Mouse (Mus musculus) heart, adult 9 months (tissue): ENCODE data around the gene Brf1.
A peak's percentile ranks its signal among the peaks of the same experiment; 100 is the strongest.

Source experiments
- DNase-seq, 2 experiments: peaks; one replicate each; pipeline ENCODE4 v3.0.0; 2022; ENCODE audit warnings: low spot score in 2 of 2

The Brf1 gene

GRCm38 (mm10) chr12:113017429-113017984, 17.0 kb upstream of the Brf1 start:
- DNase-seq = no peak

- no peak for DNase-seq
Observed at GRCm38 (mm10) chr12:113016976-113017375, 16.5 kb upstream of the Brf1 start.

- DNase-seq = no peak
Observed at GRCm38 (mm10) chr12:113015956-113016355, 15.5 kb upstream of the Brf1 start.

- peak in 1 of 2 experiments; percentile 41 for DNase-seq
Observed at GRCm38 (mm10) chr12:113014561-113015556, 14.4 kb upstream of the Brf1 start.

- peak; percentile 94 to 96 for DNase-seq
Observed at GRCm38 (mm10) chr12:113013604-113014558, 13.4 kb upstream of the Brf1 start, which contains the start of gene Pacs2. Pacs2 (plus strand) TSS chr12:113014508.

GRCm38 (mm10) chr12:113013021-113013491, 12.6 kb upstream of the Brf1 start:
- DNase-seq = peak in 1 of 2 experiments; percentile 53

GRCm38 (mm10) chr12:113012443-113012842, 11.9 kb upstream of the Brf1 start:
- no peak for DNase-seq

- peak in 1 of 2 experiments; percentile 48 for DNase-seq
Observed at GRCm38 (mm10) chr12:113011702-113012360, 11.3 kb upstream of the Brf1 start.

GRCm38 (mm10) chr12:113004993-113005392, 4.5 kb upstream of the Brf1 start:
- peak in 1 of 2 experiments; percentile 61 for DNase-seq

- no peak for DNase-seq
Observed at GRCm38 (mm10) chr12:113004011-113004410, 3.5 kb upstream of the Brf1 start.

GRCm38 (mm10) chr12:113002667-113003066, 2.2 kb upstream of the Brf1 start:
- DNase-seq = no peak

- DNase-seq = no peak
Observed at GRCm38 (mm10) chr12:113001133-113001474, 600 bp upstream of the Brf1 start.

GRCm38 (mm10) chr12:112999569-113000293, 773 bp downstream of the Brf1 start:
- peak in 1 of 2 experiments; percentile 32 for DNase-seq

- no peak for DNase-seq
Observed at GRCm38 (mm10) chr12:112994153-112994552, 6.4 kb downstream of the Brf1 start.

GRCm38 (mm10) chr12:112991444-112991843, 9.1 kb downstream of the Brf1 start:
- DNase-seq = no peak

GRCm38 (mm10) chr12:112990706-112991405, 9.6 kb downstream of the Brf1 start:
- no peak for DNase-seq

GRCm38 (mm10) chr12:112987877-112988276, 12.6 kb downstream of the Brf1 start:
- DNase-seq = no peak

GRCm38 (mm10) chr12:112985346-112985745, 15.2 kb downstream of the Brf1 start:
- no peak for DNase-seq

GRCm38 (mm10) chr12:112982031-112982430, 18.5 kb downstream of the Brf1 start:
- no peak for DNase-seq

GRCm38 (mm10) chr12:112977156-112977555, 23.3 kb downstream of the Brf1 start:
- no peak for DNase-seq
